In the genomic region with DNA sequence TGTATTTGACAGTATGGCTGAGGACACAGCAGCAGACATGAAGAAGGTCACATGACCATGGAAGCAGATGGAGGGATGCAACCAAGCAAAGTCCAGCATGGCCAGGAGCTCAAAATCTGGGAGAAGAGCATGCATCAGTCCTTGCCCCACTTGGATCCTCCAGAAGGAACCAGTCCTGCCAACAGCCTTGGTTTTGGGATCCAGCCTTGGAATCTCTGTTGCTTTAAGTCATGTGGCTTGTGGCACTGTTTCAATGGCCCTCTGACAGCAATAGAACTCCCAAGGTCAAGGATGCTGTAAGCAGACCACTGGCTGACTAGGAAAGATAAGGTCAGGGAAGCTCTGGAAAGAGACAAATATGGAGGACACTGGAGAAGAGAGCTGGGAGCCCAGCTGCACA, we compare ENCODE assay signal across 16 mouse cellular contexts.
"Had no signal": no experiment of that assay in that cellular context is flagged by ENCODE, and none has a peak within 500 bp of the region (broad histone marks: within the 10 kb centered on the region; RNA-seq: fewer than 3 reads in every experiment).

No protein-coding gene starts in this region.

- H3K9me3 ChIP-seq: liver, embryonic 13.5 days; neural tube, embryonic 15.5 days had no signal

- H3K27me3 ChIP-seq: limb, embryonic 13.5 days; neural tube, embryonic 12.5 days; neural tube, embryonic 15.5 days had no signal

- H3K36me3 ChIP-seq: limb, embryonic 10.5 days; limb, embryonic 13.5 days; liver, embryonic 13.5 days; neural tube, embryonic 12.5 days; neural tube, embryonic 15.5 days had no signal

- H3K4me1 ChIP-seq: limb, embryonic 10.5 days; limb, embryonic 13.5 days; neural tube, embryonic 12.5 days; neural tube, embryonic 15.5 days had no signal

- H3K27ac ChIP-seq: limb, embryonic 10.5 days; limb, embryonic 13.5 days; liver, embryonic 13.5 days; neural tube, embryonic 12.5 days; neural tube, embryonic 15.5 days; stomach, postnatal 0 days had no signal

- DNase-seq: kidney, postnatal 14 days; kidney, postnatal 4 days; liver, embryonic 13.5 days; lung, adult 2 months; lung, postnatal 14 days; lung, postnatal 4 days; midbrain, embryonic 14.5 days; thymus, adult 2 months; thymus, postnatal 14 days; thymus, postnatal 4 days had no signal

- H3K4me2 ChIP-seq: limb, embryonic 13.5 days; liver, embryonic 13.5 days; midbrain, embryonic 11.5 days; neural tube, embryonic 12.5 days; neural tube, embryonic 15.5 days had no signal

- H3K4me3 ChIP-seq: limb, embryonic 10.5 days; limb, embryonic 13.5 days; liver, embryonic 13.5 days; neural tube, embryonic 12.5 days; neural tube, embryonic 15.5 days had no signal

- H3K9ac ChIP-seq: limb, embryonic 13.5 days; liver, embryonic 13.5 days; neural tube, embryonic 12.5 days; neural tube, embryonic 15.5 days had no signal
